Mouse (Mus musculus) layer of hippocampus, postnatal 25 days (tissue): Measurements from ENCODE around the gene Sgta. TPM values are rescaled to one million over a fixed set of nuclear protein-coding genes. Genes with fewer than 3 reads are reported as not detected.
A peak's percentile ranks its signal among the peaks of the same experiment; 100 is the strongest.
"Not testable (repeated sequence)": the region's sequence is repeated elsewhere in the genome, so short reads cannot be mapped to it uniquely, and the experiment has no call there.

Experiments
- DNase-seq, 2 experiments: peaks; one replicate each; pipeline ENCODE4 v3.0.0; 2022; ENCODE audit warnings: mixed read lengths in 2 of 2, low spot score in 1 of 2; ENCODE audit errors: extremely low spot score in 1 of 2
- total RNA-seq, 2 experiments: library from RNA; stranded (reverse); gene quantifications; 2 replicates each; pipeline ENCODE4 v1.2.3; 2021

The Sgta gene
- 100 to 1,000 TPM; 171 to 178 TPM for total RNA-seq

DNA sequence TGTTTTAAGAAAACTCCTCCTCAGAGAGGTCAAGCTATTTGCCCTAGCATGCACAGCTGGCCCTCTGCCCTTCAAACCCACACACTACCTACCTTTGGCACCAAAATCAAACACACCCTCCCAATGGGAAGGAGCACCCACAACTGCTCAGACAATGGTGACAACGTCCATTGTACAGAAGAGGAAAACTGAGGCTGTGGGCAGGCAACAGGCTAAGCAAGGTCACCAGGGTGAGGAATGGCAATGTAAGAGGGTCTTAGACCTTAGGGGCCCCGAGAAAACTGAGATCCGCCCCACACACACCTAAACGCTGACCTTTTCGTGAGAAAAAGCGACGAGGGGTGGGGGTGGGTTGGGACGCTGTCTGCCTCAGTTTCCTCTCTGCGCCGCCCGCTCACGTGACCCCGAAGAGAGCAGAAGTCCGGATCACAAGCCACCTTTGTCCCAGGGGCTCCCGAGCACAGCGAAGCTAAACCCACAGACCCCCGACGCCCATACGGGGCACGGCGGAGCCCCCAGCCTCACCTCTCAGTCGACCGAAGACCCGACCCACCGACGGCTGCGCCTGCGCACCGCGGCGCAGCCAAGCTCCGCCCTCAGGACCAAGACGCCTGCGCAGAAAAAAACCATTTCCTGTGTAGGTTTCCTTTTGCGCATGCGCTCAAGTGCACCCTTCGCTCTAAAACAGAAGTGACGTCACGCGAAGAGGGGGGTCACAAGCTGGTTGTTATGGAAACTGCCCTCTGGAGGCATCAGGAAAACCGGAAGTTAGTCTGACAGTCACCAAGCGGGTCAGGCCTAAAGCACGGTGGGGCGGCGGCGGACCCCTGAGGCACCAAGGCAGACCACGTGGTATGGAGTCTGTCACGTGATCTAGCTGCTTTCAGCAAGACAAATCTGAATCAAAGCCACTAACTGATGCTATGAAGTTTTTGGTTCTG, at the start of gene Sgta:
Gene Sgta (minus strand): TSS at position 579 of the 941 bp plus-strand sequence.
- peak; percentile 95 for DNase-seq

DNA sequence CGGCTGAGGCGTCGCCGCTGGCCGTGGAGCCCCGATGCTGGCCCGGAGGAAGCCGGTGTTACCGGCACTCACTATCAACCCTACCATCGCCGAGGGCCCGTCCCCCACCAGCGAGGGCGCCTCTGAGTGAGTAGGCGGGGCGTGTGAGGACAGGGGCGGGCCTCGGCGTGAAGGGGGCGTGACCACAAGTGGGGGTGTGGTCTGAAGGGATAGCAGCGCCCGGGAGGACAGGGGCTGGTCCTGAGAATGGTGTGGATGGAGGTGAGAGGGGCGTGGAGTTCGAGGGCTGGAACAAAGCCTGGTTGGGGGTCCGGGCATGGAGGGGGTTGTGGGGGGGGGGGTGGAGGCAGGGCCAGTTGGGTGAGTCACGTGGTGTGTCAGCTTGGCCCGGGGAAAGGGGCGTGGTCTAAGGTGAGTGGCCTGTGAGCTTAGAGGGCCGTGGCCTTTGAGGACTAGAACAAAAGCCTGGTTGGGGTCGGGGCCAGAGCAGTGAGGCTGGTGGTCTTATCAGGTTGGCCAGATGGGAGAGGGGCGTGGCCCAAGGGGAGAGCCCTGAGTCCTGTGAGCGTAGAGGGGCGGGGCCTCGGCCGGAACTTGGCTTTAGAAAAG, 46.2 kb upstream of the Sgta start:
- DNase-seq, result peak in 1 of 2 experiments; percentile 65

DNA sequence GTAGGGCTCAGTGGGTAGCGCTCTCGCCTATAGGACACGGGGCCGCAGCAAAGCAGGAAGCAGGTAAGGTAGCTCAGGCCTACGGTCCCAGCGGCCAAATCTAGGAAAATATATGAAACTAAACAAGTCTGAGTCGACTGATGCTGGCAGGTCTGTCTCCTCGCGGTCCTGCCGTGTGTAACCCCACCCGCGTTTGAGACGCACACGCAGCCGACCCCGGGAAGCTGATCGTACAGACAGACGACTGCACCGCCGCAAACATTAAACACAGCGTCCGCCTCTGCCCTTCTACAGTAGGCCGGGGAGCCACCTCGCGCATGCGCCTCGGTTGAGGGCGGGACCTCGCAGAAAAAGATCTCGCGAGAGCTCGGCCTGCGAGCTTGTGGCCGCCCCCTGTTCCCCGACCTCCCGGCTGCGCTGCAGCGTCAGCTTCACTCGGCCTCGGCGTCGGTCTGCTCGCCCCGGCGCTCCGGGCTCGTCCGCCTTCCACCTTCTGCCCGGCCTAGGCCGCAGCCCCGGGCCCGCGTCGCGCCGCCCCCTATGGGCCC, 45.7 kb upstream of the Sgta start, which contains the start of gene Map2k2:
Gene Map2k2 (plus strand): TSS at position 351 of the 548 bp plus-strand sequence.
- peak; percentile 92 to 93 for DNase-seq

DNA sequence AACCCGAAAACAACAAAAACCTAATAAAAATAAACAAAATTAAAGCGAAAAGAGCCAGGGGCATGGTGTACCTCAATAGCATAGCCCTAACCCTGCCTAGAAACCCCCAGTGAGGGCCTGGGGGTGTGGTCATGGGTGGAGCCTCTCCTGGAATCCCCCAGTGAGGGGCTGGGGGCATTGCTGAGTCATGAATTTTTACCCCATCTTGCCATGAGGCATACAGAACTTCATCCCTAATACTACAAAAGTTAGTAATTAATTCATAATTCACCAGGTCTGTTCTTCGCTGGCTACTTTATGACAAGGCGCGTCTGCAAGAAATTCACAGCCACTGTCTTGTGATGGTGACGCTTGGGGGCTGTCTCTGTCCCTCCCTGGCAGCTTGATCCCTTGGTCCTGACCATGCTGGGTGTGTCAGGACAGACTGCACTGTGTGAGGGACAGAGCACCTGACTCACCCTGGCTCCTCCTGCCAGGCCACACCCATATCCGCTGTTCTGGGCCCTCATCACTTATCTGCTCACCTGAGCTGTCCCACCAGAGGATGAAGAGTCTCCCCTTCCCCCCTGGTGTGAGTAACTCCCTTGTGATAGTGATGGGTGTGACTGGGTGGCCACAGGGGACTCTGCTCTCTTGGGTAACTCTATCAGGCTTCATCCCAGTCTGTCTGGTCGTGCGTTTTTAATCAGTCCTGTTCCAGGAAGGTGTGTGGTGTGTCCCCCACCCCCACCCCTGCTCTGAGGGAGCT, 35.1 kb upstream of the Sgta start:
- no peak for DNase-seq

DNA sequence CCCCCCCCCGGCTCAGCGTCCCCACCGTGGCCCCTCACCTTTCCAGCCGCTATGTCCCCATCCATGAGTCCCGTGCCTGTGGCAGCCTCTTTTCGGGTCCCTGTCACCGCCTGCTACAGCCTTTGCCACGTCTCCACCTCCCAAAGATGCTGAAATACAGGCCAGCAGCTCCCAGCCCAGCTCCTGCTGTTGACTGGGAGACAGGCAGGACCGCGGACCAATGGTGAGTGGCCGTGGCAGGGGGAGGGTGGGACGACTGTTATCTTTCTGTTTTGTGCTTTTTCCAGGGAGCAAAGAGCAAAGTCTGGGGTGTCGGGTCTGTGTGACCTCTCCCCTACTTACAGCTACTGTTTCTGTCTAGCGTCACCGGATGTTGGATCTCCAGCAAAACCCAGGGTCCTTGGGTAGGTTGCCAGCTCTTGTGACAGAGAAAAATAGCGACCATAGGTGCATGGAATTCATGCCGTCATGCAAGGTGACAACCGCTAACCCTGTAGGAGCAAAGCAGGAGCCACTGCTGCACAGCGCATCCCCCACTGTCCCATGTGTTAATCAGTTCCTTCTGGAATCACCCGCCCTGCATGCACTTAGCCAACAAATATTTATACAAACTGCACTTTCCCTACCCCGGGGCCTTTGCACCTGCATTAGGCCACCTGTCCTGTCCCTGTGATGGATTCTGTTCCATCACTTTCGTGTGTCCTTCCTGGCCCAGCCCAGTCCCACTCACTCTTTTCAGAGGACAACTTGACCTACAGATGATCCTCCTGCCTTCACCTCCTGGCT, 32.7 kb upstream of the Sgta start:
- peak in 1 of 2 experiments; percentile 38 for DNase-seq

DNA sequence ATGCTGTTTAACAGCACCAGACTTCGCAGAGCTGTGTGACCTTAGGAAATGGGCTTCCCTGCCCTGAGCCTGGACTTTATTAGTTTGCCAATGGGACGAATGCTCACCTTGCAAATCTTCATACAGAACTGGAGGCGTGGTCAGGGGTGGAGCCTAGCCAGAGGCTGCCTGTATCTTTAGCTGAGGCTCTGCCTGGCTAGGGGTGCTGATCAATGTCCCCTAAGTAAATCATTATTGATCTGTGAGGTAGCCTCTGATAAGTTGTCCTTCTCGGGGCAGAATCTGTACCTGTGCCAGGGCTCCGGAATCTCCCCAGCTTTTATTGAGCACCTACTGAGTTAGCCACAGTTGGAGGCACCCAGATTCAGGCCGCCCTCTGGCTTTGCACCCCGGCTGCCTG, 30.6 kb upstream of the Sgta start:
- no peak for DNase-seq

DNA sequence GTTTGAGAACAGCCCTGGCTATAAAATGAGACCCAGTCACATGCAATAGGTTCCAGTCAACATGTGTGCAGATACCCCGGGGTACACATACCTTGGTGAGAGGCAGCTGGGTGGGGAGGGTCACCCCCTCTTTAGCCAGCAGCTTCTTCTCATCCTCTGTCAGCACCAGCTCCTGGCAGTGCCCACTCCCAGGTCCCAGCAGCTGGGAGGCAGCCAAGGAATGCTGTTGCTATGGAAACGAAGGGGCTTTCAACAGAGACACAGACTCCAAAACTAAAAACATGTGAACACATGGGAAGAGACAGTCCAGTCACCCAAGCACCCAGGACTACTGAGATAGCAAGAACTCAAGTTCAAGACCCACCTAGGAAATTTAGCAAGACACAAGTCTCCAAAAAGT, 29.2 kb upstream of the Sgta start:
- no peak for DNase-seq

DNA sequence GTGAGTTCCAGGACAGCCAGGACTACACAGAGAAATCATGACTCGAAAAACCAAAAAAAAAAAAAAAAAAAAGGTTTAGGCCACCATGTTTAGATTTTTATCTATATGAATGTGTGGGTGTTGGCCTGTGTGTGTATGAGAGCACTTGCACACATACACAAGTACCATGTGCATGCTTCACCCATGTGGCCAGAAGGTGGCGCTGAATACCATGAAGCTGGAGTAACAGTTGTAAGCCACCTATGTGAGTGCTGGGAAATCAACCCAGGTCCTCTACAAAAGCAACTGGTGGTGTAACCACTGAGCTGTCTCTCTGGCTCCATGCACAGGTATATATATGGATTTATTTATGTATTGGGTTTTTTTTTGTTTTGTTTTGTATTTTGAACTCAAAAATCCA, 27.0 kb upstream of the Sgta start:
- DNase-seq, result no peak

DNA sequence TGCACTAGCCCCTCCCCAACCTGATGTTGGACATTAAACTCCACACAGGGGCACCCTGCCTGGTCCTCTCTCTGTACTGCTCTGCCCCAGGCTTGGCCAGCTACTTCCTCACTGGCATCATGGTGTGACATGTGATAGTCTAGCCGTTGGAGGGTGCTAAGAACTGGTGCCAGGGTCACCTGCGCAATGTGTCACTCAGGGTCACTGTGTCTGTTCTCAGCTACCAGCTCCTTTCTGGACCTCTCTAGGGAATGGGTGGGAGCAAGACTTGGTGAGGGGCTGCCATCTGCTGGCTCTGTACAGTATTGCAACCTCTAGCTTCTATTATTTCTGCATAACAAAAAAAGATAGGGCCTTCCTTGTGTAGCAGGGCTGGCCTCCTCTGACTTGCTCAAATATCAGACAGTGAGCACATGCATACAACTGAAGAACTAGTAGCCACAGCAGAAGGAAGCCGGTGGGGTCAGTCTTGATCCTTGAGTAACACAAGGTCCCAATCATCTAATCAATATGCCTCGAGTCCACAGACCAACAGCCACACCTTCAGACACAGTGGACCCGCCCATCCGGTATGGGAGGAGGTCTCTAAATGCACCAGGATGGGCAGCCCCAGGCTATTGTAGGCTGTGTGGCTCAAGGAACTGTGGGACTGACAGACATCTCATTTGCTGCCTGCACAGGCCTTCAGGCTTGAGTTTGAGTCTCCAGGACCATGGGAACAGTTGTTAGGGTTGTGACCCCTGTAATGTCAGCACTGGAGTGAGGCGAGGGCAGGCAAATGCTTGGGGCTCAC, 22.4 kb upstream of the Sgta start:
- DNase-seq, result peak; percentile 65 to 84

DNA sequence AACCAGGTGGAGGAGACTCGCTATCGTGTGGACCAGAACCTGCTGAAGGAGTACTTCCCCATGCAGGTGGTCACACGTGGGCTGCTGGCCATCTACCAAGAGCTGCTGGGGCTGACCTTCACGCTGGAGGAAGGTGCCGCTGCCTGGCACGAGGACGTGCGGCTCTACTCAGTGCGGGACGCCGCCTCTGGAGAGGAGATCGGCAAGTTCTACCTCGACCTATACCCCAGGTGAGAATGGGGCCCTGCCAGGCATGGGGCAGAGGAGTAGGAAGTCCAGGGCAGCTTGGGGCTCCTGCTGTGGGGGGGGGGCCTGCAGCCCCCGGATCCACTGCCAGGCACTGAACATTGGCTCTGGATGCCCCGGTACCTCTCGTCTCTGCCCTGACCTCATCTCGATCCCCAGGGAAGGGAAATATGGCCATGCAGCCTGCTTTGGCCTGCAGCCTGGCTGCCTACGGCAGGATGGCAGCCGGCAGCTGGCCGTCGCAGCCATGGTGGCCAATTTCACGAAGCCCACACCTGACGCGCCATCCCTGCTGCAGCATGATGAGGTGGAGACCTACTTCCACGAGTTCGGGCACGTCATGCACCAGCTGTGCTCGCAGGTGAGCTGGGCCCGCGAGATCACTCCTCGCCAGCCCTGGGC, 20.2 kb upstream of the Sgta start:
- DNase-seq, result no peak

DNA sequence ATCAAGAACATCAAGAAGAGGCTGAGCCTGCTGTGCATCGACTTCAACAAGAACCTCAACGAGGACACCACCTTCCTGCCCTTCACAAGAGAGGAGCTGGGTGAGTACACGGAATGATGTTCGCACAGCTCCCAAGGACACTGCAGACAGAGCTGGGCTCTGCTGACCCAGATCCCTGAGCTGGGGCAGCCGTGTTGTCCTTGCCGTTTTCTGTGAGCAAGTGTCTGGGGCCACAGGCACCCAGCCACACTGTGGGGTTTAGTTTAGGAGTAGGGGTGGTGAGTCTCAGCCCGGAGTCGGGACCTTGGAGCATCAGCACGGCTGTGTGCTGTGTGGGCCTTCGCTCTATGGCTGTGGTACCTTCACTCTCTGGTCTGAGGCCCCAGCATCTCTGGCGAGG, 17.9 kb upstream of the Sgta start:
- DNase-seq, result no peak

DNA sequence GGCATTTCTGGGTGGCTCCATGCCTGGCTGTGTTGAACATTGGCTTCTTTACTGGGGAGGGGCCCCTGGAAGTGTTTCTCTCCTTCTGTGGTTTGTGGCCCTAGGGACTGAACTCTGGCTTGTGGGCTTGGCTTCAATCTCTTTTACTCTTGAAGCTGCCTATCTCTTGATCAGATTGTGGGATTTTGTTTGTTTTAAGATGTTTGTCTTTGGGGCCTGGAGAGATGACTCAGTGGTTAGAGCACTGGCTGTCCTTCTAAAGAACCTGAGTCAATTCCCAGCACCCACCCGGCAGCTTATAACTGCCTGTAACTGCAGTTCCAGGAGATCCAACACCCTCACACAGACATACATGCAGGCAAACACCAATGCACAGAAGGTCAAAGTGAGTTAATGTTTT, 16.4 kb upstream of the Sgta start:
- no peak for DNase-seq

DNA sequence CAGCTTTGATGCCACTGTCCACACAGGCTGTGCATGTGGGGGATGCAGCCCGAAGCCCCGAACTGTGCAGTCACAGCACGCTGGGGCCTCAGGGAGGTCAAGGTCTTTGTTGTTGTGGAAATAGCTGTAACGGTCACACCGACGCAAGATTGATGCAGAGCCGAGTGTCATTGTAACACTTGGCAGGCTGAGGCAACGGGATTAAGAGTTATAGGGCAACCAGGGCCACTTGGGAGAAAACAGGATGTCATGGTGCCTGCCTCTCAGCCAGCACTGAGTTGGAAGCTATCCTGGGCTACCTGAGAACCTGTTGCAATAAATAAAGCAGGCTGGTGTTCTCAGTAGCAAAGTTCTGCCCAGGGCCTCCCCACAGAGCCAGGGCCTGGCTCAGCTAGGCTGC, 15.8 kb upstream of the Sgta start:
- DNase-seq, result no peak

DNA sequence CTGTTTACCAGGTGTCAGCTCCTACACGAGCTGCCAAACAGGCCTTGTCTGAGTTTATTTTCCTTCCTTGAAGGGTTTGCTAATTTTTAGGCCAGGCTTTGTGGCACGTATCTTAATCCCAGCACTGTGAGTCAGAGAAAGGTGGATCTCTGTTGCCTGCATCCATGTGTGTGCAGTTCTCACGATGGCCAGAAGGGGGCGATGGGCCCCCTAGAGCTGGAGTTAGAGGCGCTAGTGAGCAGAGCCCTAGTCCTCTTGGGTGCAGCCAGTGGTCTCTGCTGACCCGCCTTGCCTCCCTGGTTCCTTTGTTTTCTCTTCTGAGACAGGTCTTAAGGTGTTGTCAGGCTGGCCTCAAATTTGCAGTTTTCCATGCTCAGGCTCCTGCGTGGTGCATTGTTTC, 13.5 kb upstream of the Sgta start:
- no peak for DNase-seq

DNA sequence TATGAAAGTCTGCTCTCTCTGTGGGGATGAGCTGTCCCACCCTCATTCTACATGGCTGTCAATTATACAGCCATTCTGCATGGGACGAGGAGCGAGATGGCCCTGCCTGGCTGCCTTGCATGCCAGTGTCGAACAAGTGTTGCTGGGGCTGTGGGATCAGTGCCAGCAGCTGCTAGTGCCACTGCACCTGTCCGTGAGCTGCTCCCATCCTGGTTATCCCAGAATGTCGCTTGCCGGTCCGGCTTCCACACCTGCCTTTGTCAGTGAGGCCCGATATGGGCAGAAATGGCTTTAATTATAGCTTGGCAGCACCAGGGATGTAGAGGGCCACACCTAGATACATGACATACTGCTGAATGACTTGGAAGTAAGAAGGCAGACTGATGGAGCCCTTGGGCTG, 12.3 kb upstream of the Sgta start:
- no peak for DNase-seq

DNA sequence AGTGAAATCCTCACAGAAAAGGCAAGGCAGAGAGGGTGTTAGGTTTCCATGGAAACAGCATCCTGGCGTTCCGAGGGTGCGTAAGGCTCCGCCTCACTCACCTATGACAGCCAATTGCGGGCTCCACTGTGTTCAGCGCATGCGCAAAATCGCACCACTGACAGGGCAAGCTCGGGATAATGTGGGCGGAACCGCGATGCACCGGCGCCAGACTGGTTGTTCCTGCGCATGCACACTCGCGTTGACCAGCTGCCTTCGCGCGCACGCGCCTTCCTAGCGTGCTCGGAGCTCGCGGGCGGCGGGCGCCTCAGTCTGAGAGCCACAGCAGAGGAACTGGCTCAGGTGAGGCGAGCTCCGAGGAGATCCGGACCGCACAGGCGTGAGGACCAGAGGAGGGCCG, 9.9 kb upstream of the Sgta start, which contains the start of gene Thop1:
Gene Thop1 (plus strand): TSS at position 200 of the 400 bp plus-strand sequence.
- DNase-seq, result peak; percentile 83 to 90

DNA sequence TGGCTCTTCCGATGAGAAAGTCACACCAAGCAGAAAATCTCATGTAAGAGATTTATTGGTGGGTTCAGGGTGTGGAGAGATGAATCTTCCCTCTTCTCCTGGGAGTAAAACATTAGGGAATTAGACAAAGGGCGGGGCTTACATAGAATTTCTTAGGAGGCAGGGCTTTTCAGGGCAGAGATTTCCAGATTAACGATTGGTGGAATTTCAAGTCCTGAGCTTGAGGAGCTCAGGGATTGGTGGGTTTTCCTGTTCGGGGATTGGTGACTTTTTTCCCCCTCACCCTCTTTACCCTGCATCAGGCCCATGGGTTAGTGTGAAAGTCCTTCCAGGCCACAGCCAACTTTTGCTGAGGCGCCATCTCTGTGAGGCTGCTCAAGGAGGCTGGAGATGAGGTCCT, 8.7 kb upstream of the Sgta start:
- DNase-seq, result no peak

DNA sequence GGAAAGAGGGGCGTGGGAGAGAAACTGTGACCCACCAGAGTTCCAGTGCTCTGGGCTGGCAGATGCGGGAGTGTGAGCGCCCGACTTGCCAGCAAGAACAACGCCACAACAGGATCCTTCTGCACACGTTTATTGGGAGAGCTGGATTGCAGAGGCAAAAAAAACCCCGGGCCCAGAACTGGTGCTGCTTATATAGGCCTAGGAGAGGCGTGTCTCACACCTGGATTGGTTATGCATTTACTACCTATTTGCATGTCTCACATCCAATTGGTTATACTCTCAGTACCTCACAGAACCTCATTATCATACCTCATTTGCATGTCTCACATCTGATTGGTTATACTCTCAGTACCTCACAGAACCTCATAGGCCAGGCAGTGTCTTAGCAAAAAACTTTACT, 4.5 kb upstream of the Sgta start:
- DNase-seq, result not testable (repeated sequence)

DNA sequence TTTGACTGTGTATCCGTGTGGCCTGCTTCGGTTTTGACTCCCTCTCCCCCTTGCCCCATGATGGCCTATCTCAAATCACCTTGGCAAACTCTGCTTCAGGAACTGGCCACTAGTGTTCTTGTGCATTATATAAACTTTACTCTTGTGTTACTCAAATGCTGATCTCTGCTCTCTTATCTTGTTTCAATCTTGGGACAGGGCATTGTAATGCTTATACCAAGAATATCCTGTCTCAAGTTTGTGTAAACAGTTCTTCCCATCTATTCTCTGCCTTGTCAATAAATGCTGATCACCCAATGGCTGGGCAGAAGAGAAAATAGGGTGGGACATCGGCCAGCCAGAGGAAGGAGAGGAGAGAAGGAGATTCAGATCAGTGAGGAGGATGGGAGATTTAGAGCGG, 2.7 kb upstream of the Sgta start:
- no peak for DNase-seq
